Mouse (Mus musculus) liver, embryonic 14.5 days (tissue): ENCODE results near the gene Tjp2.

Experiments
- CTCF ChIP-seq: IDR thresholded peaks from 2 replicates; pipeline ENCODE4 v1.5.1; 2016; ENCODE audit warnings: antibody characterized with exemption, low read depth, control low read depth
- EP300 ChIP-seq: IDR thresholded peaks from 2 replicates; pipeline ENCODE4 v1.6.1; 2016; ENCODE audit warnings: antibody characterized with exemption, low read depth

DNA sequence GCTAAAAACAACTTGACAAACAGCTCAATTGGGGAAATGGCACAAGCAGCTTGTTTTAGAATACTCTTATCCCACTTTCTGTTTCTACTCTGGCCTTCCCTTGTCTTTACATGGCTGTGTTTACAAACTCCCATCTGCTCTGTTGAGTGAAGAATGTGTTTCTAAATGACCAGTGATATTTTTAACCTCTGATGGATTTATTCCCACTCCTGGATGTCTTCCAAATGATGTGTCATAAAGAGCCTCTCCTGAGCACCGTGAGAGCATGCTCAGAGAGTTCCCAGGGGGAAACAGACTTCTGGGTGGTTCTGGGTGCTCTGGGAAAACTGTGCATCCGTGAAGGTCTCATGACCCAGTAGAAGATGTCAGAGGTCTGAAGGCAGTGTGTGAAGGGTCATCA lies 169.9 kb downstream of the Tjp2 start:
- TF ChIP-seq CTCF (no peak), EP300 (no peak)
